Mouse (Mus musculus) adrenal gland, postnatal 10 days (tissue): ENCODE results near the gene Aplp2. TPM values are rescaled to one million over a fixed set of nuclear protein-coding genes. Genes with fewer than 3 reads are reported as not detected.
"Not testable (repeated sequence)": the region's sequence is repeated elsewhere in the genome, so short reads cannot be mapped to it uniquely, and the experiment has no call there.

Source experiments
- DNase-seq: peaks from one replicate; pipeline ENCODE4 v3.0.0; 2021; ENCODE audit warnings: mixed read lengths
- total RNA-seq, 2 experiments: library from RNA; stranded (reverse); gene quantifications; 2 replicates each; pipeline ENCODE4 v1.2.3; 2021

The Aplp2 gene
- total RNA-seq, 2 experiments from 2014 or later: 528 to 532 TPM

- DNase-seq: no peak
Measured at GRCm38 (mm10) chr9:31181291-31182085, 30.1 kb downstream of the Aplp2 start.

- no peak for DNase-seq
Measured at GRCm38 (mm10) chr9:31177692-31178091, 33.9 kb downstream of the Aplp2 start.

DNA sequence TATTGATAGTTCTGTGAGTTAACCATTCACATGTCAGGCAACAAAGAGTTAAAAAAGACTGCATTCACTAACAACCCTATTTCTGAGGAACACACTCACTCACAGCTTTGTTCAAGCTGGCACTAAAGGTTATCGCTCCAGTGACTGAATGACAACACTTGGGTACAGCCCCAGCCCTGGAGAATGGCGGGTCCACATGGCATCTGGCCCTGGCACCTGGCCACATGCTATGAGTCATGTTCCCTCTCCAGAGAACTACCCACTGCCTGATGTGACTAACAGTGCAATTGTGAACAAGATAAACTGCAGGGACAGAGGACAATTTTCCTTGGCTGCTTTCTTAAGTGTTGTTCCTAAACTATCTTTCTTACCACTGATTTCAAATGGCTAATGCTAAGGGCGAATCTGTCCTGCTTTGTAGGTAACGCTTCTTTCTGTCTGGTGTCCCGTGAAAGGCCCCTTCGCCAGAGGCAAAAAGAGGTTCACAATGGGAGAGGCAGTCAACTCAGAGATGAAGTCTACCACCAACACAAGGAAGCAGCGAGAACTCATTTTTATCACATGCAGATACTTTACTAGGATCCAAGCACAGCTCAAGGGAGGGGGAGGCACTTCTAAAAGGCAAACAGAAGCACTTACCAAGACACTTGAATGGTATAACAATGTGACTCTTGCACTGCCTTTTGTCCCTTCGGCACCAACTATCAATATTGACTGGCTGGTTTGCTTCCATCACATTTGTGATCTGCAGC, 35.1 kb downstream of the Aplp2 start:
- DNase-seq: peak; percentile 97

DNA sequence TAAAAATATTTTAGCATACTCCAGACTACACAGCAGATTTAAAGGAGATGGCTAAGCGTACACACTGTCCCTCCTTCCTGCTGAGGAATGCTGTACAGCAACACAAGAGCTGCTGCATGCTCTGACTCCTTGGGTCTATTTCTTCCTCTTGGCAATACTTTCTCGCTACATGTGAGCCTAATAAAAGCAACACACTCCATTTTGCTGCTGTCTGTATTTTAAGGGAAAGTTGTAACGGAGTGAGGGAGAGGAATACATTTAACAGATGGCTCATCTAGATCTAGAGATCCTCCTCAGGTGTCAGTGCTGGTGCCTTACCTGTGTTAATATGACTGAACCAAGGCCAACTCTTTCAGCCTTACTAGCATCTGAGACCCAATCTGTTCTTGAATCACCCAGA, 35.6 kb downstream of the Aplp2 start:
- no peak for DNase-seq

DNA sequence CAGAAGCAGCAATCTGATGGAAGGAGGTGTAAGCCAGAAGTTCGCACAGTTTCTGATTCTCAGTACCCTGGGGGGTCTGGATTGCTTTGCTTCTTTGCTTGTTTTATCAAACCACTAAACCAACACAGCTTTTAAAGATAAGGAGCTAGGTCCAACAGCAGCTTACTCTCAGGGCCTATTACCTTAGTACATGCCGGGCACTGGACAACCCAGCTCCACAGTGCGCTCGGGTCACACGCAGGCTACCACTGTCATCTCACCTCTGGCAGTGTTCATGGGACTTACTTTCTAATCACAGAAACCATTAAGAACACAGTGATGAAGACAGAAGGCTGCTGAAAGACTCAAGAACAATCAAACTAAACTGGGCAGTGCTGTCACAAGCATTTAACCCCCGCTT, 36.3 kb downstream of the Aplp2 start:
- DNase-seq: no peak

DNA sequence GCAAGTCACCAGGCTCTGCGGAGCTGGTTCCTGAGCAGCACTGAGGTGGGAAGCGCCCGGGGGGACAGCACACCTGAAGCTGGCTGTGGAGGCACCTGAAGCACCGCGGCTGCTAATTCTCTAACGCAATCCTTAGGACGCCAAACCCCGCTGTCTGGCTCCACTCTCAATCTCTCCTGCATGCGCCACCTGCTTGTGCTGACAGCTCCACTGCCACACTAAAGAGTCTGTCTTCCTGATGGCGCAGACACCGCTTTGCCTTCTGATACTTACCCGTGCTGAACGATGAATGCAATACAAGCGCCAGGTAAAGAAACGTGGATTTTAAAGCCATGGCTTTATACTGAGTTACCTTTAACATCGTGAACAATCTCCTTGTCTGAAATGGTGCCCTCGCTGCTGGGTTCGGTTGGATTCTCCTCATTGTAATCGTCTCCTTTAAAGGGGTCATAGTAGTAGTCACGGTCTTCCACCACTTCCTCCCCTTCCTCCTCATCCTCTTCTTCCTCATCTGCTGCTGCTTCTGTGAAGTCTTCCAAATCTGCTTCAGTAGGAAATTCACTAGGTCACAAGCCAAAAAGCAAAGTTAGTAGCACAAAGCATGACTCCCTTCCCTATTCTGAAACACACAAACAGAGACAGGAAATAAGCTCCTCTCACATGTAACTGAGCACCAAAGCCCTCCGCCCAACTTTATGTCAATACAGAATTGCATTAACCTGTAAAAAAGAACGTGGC, 43.1 kb downstream of the Aplp2 start:
- DNase-seq: no peak

GRCm38 (mm10) chr9:31167305-31167704, 44.3 kb downstream of the Aplp2 start:
- DNase-seq: no peak

DNA sequence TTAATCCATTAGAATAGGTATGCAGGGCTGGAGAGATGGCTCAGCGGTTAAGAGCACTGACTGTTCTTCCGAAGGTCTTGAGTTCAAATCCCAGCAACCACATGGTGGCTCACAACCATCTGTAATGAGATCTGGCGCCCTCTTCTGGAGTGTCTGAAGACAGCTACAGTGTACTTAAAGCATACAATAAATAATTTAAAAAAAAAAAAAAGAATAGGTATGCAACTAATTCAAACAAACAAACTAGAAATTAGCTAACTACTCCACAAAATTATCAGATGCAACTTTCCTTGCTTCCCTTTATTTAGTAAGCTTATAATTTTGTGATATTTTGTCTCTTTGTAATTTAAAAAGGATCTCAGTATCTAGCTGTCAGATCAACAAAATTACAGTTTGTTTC, 46.1 kb downstream of the Aplp2 start:
- not testable (repeated sequence) for DNase-seq

GRCm38 (mm10) chr9:31163327-31163726, 48.3 kb downstream of the Aplp2 start:
- no peak for DNase-seq

DNA sequence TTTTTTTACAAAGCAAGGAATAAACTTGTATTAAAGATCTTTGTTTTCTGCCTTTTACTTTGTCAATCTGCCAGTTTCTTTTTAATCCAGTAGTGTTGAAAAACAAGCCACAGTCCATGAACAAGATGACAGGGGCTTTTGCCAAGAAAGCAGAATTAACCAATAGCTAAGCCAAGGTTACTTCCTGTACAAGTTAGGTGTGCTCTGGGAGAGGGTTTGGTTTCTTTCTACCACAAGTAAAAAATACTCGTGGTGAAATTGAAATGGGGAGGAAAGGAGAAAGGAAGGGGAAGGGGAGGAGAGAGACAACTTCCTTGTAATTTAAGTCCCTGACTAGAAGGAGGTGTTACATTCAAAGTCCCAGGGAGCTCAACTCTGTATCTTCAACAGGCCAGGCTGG, 48.7 kb downstream of the Aplp2 start:
- no peak for DNase-seq

GRCm38 (mm10) chr9:31159910-31160309, 51.7 kb downstream of the Aplp2 start:
- peak; percentile 41 for DNase-seq

- no peak for DNase-seq
Measured at GRCm38 (mm10) chr9:31156594-31156993, 55.0 kb downstream of the Aplp2 start.

- no peak for DNase-seq
Measured at GRCm38 (mm10) chr9:31151050-31151449, 60.6 kb downstream of the Aplp2 start.

DNA sequence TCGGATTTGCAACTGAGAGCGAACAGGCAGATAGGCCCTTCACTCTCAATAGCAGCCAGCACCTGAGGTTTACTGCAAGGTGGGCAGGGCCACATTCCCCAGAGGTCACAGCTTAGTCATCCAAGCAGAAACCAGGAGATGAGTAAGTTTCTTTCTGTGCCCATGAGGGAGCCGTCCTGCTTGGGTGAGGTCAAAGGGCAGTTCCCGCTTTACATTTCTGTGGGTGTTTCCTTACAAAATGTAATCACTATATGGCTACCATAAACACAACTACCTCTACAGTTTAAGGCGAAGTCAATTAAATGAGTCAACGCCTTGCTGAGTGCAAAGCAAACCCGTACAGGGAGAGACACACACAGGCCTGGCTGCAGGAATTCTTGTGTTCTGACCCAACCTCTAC, 63.5 kb downstream of the Aplp2 start:
- DNase-seq: no peak

- peak; percentile 28 for DNase-seq
Measured at GRCm38 (mm10) chr9:31145272-31145925, 66.2 kb downstream of the Aplp2 start.

- no peak for DNase-seq
Measured at GRCm38 (mm10) chr9:31142924-31143323, 68.7 kb downstream of the Aplp2 start.

DNA sequence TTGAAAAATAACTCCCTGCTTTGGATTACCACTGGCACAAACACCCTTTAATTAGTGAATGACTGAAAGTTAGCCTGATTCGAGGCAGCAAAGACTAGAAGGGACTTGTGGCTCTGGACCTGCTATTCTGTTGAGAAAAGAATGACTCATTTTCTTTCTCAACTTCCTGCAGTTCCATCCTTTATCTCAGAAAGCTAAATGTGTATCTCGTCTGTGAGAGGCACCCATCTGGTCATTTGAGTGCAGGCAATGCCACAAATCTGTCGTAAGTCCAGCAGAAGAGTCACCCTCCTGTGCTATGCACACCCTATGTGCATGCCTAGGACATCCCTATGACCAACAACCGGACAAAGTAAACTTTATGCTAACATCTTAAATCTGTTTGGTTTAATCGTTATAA, 78.5 kb downstream of the Aplp2 start:
- no peak for DNase-seq

DNA sequence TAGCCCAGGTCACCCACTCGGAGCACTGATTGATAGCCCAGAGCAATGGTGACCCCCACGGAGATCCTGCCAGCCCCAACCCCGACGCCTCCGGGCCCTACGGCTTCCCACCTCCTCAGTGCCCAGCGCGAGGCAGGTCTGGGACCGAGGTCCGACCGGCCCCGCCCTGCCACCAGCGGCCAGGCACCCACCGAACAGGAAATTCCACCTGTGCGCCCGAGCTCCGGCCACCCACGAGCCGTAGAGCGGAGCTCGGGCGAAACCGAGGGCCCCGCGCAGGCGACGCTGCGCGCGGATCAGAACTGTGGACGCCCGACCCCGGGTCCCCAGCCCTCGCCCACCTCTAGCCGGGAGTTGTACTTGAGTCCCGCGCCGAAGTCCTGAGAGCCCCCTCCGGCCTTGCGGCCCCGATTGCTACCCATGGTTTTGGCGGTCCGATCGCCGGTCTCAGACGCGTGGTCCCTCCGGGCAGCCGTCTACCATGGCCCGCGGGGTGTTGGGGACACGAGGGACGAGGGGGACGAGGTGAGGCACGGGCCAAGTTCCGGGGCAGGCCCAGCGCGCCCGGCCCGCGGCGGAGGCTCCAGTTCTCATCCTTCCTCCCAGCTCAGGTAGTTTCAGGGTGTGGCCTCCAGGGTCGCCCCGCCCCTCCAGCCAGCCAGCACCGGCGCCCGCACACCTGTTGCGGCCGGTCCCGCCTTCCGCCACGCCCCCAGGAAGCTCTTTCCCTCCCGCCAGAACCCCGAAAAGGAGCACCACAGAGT, 80.2 kb downstream of the Aplp2 start, which contains the start of gene St14:
Gene St14 (minus strand): TSS at position 649 of the 764 bp plus-strand sequence.
- DNase-seq: peak; percentile 19

DNA sequence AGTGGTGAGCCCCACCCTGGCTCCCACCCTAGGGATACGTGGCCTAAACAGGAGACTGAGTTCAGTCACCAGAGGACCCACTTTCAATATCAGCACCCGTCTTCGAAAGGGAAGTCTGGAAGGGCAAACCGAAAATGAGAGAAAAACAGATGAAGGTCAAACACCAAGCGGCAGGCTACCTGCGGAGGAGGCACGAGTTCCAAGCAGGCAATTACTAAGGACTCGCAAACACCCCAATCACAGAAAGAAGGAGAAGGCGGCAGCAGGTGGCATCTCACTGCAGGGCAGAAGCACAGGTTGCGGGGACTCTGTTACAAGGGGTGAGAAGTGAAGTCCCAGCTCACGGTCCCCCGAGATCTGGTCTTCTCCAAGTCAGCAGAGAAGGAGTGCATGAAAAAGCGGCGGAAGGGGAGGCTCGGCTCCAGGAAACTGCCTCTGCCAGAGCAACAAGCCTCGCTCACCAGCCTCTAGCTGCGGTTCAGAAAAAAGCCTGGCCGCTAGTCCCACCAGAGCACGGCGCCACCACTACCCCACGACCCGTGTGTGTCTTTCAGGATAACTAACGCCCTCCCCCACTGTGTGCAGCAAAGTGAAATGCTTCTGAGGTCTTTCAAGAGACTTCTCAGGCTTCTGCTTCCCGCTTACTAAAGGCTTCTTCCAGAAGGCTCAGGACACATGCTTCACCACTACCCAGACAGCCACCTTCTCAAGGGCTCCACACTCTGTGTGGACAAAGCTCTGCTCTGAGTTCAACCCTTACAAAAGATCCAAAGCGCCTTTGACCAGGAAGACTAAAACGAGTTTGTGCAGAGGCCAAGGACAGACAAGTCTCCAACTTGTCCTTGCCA, 81.0 kb downstream of the Aplp2 start:
- peak; percentile 17 for DNase-seq

DNA sequence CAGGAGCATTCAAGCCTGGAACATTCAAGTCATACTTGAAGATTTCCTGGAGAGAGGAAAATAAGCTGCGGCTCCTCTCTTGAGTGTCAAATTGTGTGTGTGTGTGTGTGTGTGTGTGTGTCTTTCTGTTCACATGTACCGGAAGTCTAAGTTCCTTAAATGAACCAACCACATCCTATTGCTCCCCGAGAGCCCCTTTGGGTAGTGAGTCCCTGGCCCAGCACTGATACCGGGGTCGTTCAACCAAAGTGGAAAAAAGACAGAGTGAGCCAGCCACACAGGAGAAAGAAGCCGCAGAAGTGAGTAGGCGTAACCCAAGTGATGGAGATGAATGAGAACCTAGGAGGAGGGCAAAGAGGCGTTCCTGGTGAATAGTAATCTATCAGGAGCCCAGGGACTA, 81.7 kb downstream of the Aplp2 start:
- DNase-seq: no peak
